Mouse (Mus musculus): Measurements from ENCODE around the gene Aanat.

DNA sequence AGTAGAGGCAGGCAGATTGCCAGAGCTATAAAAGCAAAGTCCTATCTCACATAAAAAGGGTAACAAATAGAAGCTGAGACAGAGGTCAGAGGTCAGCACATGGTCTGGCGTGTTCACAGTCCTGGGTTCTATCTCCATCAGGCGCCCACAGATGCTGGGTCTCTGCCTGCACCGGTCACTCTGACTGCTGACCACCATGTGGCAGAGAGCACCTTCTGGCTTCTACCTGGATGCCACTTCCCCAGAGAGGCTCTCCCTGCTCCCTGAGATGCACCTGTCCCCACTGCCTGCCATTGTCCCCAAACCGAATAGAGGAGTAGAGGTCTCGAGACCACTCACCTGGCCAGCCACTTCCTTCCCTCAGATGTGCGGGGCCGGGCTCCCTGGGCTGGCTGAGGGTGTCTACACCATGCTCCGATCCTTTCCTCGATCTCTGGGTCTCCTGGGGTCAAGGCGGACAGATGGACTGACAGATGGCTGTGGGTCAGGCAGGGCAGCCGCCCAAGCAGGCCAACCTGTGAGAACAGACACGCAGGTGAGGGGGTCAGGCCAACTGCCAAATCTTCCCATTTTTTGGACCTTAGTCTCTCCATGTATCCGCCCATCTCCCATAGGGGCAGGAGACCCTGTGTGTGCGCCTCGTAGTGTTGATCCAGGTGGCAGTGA is 23.9 kb downstream of the Aanat start:
- no peak for TF ChIP-seq CTCF (IDR thresholded peaks at IDR 0.05; ENCODE audit: low read depth)
- no peak for TF ChIP-seq EP300 (IDR thresholded peaks at IDR 0.05; ENCODE audit: low read depth)

Measured in liver, postnatal 0 days (tissue).